Mouse (Mus musculus) CD4-positive, CD25-positive, alpha-beta regulatory T cell, adult 2 months (primary cell): Measurements from ENCODE around the gene Cct6b.

Source experiments
- DNase-seq: peaks from one replicate; pipeline ENCODE4 v3.0.0-alpha.2; 2012; ENCODE audit warnings: low read depth, low spot score

The Cct6b gene

GRCm38 (mm10) chr11:82763742-82764437 is at the start of gene Cct6b, which contains the start of gene Zfp830:
Gene Cct6b, minus strand, starts transcription at chr11:82764321.
Gene Zfp830, plus strand, starts transcription at chr11:82764345.
- DNase-seq: peak; percentile 95

DNA sequence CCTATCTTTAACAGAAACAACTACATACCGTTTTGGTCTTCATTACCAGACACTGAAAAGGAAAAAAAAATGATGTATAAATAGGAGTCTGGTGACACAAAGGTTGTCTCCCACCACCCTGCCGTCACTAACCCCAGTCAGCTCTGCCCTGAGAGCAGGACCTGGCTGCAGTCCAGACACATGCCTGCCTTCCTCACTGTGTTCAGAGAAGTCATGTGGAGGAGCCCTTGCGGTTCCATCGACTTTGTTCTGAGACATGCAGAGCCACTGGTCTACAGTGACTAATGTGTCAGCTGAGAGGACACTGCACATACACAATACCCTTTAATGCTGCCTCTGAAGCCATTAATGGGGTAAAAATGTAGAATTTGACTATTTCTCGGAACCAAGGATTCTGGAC is 44.4 kb upstream of the Cct6b start:
- no peak for DNase-seq

DNA sequence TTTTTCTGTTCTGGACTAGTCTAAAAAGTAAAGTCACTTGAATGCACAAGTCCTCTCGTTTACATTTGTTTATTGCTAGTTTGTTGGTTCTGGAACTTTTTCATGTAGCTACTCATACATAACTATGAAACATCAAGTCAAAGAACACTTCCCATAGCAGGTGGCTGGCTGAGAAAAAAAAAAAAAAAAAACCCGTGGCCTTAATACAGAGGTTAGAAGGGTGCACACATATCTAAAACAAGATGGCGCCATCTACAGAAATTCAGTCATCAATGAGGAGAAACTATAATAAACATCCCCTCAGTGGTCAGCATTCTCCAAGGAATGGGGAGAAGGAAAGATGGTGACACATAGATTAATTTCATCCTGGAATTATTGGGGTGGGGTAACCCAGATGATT is 43.2 kb upstream of the Cct6b start:
- no peak for DNase-seq

DNA sequence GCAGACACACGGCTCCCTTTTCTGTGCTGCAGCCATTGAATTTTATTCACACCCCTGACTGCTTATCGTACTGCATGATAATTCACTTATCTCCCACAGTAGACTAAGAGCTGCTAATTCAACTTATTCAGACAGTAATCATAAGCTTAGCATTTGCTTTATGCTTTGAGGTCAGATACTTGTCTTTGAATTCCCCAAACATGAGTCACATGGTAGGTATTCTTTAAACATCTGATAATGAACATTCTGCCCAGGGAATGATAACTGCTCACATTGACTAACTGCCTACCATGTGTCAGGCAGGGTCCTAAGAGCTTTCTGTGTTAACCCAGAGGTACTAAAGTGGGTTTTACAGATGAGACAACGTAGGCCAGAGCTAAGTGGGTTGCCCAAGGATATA is 42.5 kb upstream of the Cct6b start:
- DNase-seq: no peak

GRCm38 (mm10) chr11:82783453-82783852 is 19.3 kb upstream of the Cct6b start:
- no peak for DNase-seq

DNA sequence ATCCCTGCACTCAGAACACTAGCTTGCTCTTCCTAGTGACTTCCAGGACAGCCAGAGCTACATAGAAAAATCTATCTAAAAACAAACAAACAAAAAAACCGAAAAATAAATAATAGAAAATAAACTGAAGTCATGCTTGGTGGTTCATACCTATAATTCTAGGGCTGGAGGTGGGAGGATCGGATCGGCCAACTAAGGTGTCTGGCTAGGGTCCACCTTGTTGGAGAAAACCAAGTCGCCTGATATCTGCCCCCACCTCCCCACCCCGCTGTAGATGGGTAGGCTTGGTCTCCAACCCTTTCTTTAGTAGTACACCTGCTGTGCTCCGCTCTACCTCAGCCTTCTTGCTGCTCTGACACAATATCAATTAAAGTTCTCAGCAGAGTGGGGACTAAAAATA is 18.1 kb upstream of the Cct6b start:
- no peak for DNase-seq

GRCm38 (mm10) chr11:82780983-82781903 is 17.1 kb upstream of the Cct6b start, which contains the start of gene Lig3:
Gene Lig3, plus strand, starts transcription at chr11:82781108.
- peak; percentile 97 for DNase-seq

GRCm38 (mm10) chr11:82780134-82780533 is 16.0 kb upstream of the Cct6b start:
- DNase-seq: peak; percentile 6

DNA sequence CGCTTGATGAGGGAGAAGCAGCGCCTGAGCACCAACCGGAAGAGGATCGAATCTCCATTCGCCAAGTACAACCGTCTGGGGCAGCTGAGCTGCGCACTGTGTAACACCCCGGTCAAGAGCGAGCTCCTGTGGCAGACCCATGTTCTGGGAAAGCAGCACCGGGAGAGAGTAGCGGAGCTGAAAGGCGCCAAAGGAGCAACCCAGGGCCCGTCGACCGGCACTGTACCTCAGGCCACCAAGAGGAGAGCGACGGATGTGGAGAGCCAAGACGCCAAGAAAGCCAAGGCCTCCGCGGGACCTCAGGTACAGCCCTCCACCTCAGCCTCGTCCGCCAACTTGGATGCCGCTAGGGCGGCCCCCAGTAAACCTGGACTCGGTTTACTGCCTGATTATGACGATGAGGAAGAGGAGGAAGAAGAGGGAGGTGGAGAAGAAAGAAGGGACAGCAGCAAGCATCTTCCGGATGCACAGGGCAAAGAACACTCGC is 360 bp upstream of the Cct6b start:
- DNase-seq: no peak

GRCm38 (mm10) chr11:82763261-82763660 is 860 bp downstream of the Cct6b start:
- peak; percentile 38 for DNase-seq

DNA sequence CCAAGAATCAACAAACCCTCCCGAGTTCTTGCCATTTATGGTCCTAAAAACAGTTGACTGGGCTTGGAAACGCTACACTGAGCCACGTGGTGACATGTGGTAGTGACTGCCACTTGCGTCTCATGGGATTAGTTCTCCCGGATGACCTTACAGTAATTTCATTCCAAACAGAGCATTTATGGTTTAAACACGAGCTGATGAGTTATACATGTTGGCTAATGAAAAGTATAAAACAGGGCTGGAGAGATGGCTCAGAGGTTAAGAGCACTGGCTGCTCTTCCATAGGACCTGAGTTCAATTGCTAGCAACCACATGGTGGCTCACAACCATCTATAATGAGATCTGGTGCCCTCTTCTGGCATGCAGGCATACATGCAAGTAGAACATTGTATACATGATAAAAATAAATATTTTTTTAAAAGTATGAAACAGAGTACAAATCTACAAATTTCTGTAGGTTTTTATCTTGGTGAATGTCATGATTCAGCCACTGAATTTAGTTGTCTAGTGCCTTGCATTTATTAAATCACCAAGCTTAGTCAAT is 1.8 kb downstream of the Cct6b start:
- DNase-seq: no peak

DNA sequence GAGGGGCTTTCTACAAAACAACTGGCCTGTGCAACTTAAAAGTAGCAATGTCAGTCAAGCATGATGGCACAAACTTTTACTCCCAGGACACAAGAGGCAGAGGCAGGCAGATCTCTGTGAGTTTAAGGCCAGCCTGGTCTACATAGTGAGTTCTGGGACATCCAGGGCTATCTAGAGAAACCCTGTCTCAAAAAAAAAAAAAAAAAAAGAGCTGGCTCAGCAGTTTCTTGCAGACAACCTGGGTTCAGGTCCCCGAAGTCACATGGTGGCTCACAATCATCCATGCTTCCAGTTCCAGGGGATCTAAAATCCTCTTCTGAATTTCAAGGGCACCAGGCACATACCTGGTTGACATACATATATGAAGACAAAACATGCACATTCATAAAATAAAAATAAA is 8.2 kb downstream of the Cct6b start:
- DNase-seq: no peak

- no peak for DNase-seq
Measured at GRCm38 (mm10) chr11:82752349-82753115, 11.6 kb downstream of the Cct6b start.

DNA sequence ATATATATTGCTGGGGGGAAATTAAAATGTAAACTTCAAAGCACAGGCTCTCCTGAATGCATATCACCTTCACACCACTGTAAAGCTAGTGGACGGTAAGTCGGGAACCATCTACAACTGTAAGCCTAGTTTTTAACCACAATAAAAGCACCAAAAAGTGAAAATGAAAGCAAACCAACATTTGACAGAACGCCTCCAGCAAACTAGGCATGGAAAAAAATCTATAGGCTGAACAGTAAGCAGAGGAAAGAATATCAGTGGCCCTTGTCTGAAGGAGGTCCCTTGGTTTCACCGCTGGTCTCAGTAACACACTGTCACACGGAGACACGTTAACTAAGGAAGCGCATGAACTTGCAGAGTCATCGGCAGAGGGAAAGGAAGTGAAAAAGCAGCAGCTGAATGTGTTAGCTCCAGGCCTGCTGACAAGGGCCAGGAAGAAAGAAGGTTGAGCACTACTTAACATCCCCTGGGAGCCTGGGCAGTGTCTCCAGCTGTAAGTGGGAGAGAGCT is 17.2 kb downstream of the Cct6b start:
- DNase-seq: peak; percentile 50

DNA sequence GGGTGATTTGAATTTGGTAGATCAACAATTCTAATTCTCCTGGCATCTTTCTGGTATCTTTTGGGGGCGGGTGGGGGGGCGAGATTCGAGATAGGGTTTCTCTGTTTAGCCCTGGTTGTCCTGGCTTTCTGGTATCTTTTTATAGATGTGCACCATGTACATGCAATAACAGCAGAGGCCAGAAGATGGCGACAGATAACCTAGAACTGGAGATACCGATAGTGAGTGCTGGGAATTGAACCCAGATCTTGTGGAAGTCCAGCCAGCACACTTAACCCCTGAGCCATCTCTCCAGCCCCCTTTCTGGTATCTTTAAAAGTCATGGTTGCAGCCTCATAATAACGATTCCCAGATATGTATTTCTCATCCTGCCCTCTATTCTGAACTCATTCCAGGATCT is 18.0 kb downstream of the Cct6b start:
- DNase-seq: peak; percentile 82

- DNase-seq: no peak
Measured at GRCm38 (mm10) chr11:82739006-82739405, 25.1 kb downstream of the Cct6b start.

DNA sequence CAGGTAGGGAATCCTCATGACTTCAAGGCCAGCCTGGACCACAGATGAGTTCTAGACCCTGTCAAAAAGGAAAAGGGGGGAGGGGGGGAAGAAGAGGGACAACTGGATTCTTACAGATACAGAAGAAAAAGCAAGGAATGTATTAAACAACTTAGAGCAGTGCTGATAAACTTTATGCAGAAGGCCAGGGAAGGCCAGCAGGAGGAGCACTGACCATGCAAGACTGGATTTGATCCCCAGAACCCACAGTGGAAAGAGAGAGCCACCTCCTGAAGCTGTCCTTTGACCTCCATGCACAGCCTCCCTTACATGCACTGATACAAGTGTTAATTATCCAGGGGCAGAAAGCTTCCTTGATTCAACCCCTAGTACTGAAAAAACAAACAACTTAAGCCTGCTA is 29.9 kb downstream of the Cct6b start:
- peak; percentile 26 for DNase-seq

GRCm38 (mm10) chr11:82726862-82727261 is 37.3 kb downstream of the Cct6b start:
- peak; percentile 15 for DNase-seq

- no peak for DNase-seq
Measured at GRCm38 (mm10) chr11:82719294-82719693, 44.8 kb downstream of the Cct6b start.

GRCm38 (mm10) chr11:82712681-82713080 is 51.4 kb downstream of the Cct6b start:
- DNase-seq: no peak

- no peak for DNase-seq
Measured at GRCm38 (mm10) chr11:82708934-82709333, 55.2 kb downstream of the Cct6b start.
